Mouse (Mus musculus): ENCODE data around the gene Sgta. TPM values are rescaled to one million over a fixed set of nuclear protein-coding genes. Genes with fewer than 3 reads are reported as not detected.

Gene Sgta
- total and polyA plus RNA-seq, 2 experiments = 43.9 to 146 TPM

GRCm38 (mm10) chr10:81080008-81080655 is 20.2 kb upstream of the Sgta start:
- TF ChIP-seq POLR2A (IDR thresholded peaks at IDR 0.05; ENCODE audit: extremely low read depth, insufficient read depth, low read length) (no peak), CTCF (IDR thresholded peaks at IDR 0.05; ENCODE audit: low read depth, low read length) (no peak)
- Histone ChIP-seq H3K79me2 (ENCODE audit: control insufficient read depth, insufficient read depth, low read length) (no peaks in the 10 kb centered on the region), H3K36me3 (ENCODE audit: control insufficient read depth, insufficient read depth, low read length) (peaks cover 2% of the 10 kb centered on the region), H3K4me3 (ENCODE audit: insufficient read depth, low read depth, low read length) (no peak overlapping the region), H3K27me3 (ENCODE audit: control insufficient read depth, insufficient read depth, low read length) (no peaks in the 10 kb centered on the region), H3K4me1 (ENCODE audit: control insufficient read depth, insufficient read depth, low read length) (no peaks in the 10 kb centered on the region), H3K27ac (replicated peaks; ENCODE audit: insufficient read depth, low read depth, low read length) (no peak overlapping the region), H3K9ac (ENCODE audit: low read depth, low read length) (no peak overlapping the region)
- 94% methylated on average over 31 of the region's 31 CpGs for WGBS
- DNase-seq (ENCODE audit: extremely low read depth, low read depth, low spot score) = no peak

GRCm38 (mm10) chr10:81077916-81078315 is 17.9 kb upstream of the Sgta start:
- Histone ChIP-seq H3K36me3 (ENCODE audit: control insufficient read depth, insufficient read depth, low read length) (no peaks in the 10 kb centered on the region), H3K4me1 (ENCODE audit: control insufficient read depth, insufficient read depth, low read length) (no peaks in the 10 kb centered on the region), H3K79me2 (ENCODE audit: control insufficient read depth, insufficient read depth, low read length) (no peaks in the 10 kb centered on the region), H3K27ac (replicated peaks; ENCODE audit: insufficient read depth, low read depth, low read length) (no peak overlapping the region), H3K4me3 (ENCODE audit: insufficient read depth, low read depth, low read length) (no peak overlapping the region), H3K9ac (ENCODE audit: low read depth, low read length) (no peak overlapping the region), H3K27me3 (ENCODE audit: control insufficient read depth, insufficient read depth, low read length) (no peaks in the 10 kb centered on the region)
- no peak for DNase-seq (ENCODE audit: extremely low read depth, low read depth, low spot score)
- TF ChIP-seq CTCF (IDR thresholded peaks at IDR 0.05; ENCODE audit: low read depth, low read length) = no peak
- TF ChIP-seq POLR2A (IDR thresholded peaks at IDR 0.05; ENCODE audit: extremely low read depth, insufficient read depth, low read length) = no peak
- 93% methylated on average over 11 of the region's 11 CpGs for WGBS

GRCm38 (mm10) chr10:81076356-81076755 is 16.4 kb upstream of the Sgta start:
- TF ChIP-seq POLR2A (IDR thresholded peaks at IDR 0.05; ENCODE audit: extremely low read depth, insufficient read depth, low read length) (no peak), CTCF (IDR thresholded peaks at IDR 0.05; ENCODE audit: low read depth, low read length) (no peak)
- H3K27ac ChIP-seq (replicated peaks; ENCODE audit: insufficient read depth, low read depth, low read length) = no peak overlapping the region
- H3K4me1 ChIP-seq (ENCODE audit: control insufficient read depth, insufficient read depth, low read length) = no peaks in the 10 kb centered on the region
- no peaks in the 10 kb centered on the region for H3K79me2 ChIP-seq (ENCODE audit: control insufficient read depth, insufficient read depth, low read length)
- no peak for DNase-seq (ENCODE audit: extremely low read depth, low read depth, low spot score)
- no peaks in the 10 kb centered on the region for H3K27me3 ChIP-seq (ENCODE audit: control insufficient read depth, insufficient read depth, low read length)
- no peaks in the 10 kb centered on the region for H3K36me3 ChIP-seq (ENCODE audit: control insufficient read depth, insufficient read depth, low read length)
- WGBS = 71% methylated on average over 1 of the region's 1 CpGs
- no peak overlapping the region for H3K4me3 ChIP-seq (ENCODE audit: insufficient read depth, low read depth, low read length)
- H3K9ac ChIP-seq (ENCODE audit: low read depth, low read length) = no peak overlapping the region

- Histone ChIP-seq H3K4me3 (ENCODE audit: insufficient read depth, low read depth, low read length) (no peak overlapping the region), H3K27me3 (ENCODE audit: control insufficient read depth, insufficient read depth, low read length) (no peaks in the 10 kb centered on the region), H3K4me1 (ENCODE audit: control insufficient read depth, insufficient read depth, low read length) (no peaks in the 10 kb centered on the region), H3K27ac (replicated peaks; ENCODE audit: insufficient read depth, low read depth, low read length) (no peak overlapping the region), H3K36me3 (ENCODE audit: control insufficient read depth, insufficient read depth, low read length) (no peaks in the 10 kb centered on the region), H3K9ac (ENCODE audit: low read depth, low read length) (no peak overlapping the region), H3K79me2 (ENCODE audit: control insufficient read depth, insufficient read depth, low read length) (no peaks in the 10 kb centered on the region)
- TF ChIP-seq CTCF (IDR thresholded peaks at IDR 0.05; ENCODE audit: low read depth, low read length) (no peak), POLR2A (IDR thresholded peaks at IDR 0.05; ENCODE audit: extremely low read depth, insufficient read depth, low read length) (no peak)
- DNase-seq (ENCODE audit: extremely low read depth, low read depth, low spot score) = no peak
- 70% methylated on average over 8 of the region's 8 CpGs for WGBS
Observed at GRCm38 (mm10) chr10:81075734-81076133, 15.8 kb upstream of the Sgta start.

GRCm38 (mm10) chr10:81073464-81073863 is 13.5 kb upstream of the Sgta start:
- Histone ChIP-seq H3K36me3 (ENCODE audit: control insufficient read depth, insufficient read depth, low read length) (no peaks in the 10 kb centered on the region), H3K9ac (ENCODE audit: low read depth, low read length) (no peak overlapping the region), H3K4me1 (ENCODE audit: control insufficient read depth, insufficient read depth, low read length) (peaks cover 2% of the 10 kb centered on the region), H3K27me3 (ENCODE audit: control insufficient read depth, insufficient read depth, low read length) (no peaks in the 10 kb centered on the region), H3K79me2 (ENCODE audit: control insufficient read depth, insufficient read depth, low read length) (no peaks in the 10 kb centered on the region), H3K4me3 (ENCODE audit: insufficient read depth, low read depth, low read length) (no peak overlapping the region), H3K27ac (replicated peaks; ENCODE audit: insufficient read depth, low read depth, low read length) (no peak overlapping the region)
- WGBS = 74% methylated on average over 7 of the region's 7 CpGs
- no peak for DNase-seq (ENCODE audit: extremely low read depth, low read depth, low spot score)
- TF ChIP-seq CTCF (IDR thresholded peaks at IDR 0.05; ENCODE audit: low read depth, low read length) (peak; percentile 71), POLR2A (IDR thresholded peaks at IDR 0.05; ENCODE audit: extremely low read depth, insufficient read depth, low read length) (no peak)

- whole genome bisulfite sequencing = 93% methylated on average over 8 of the region's 8 CpGs
- Histone ChIP-seq H3K9ac (ENCODE audit: low read depth, low read length) (no peak overlapping the region), H3K36me3 (ENCODE audit: control insufficient read depth, insufficient read depth, low read length) (no peaks in the 10 kb centered on the region), H3K79me2 (ENCODE audit: control insufficient read depth, insufficient read depth, low read length) (no peaks in the 10 kb centered on the region), H3K4me3 (ENCODE audit: insufficient read depth, low read depth, low read length) (no peak overlapping the region), H3K27ac (replicated peaks; ENCODE audit: insufficient read depth, low read depth, low read length) (no peak overlapping the region), H3K4me1 (ENCODE audit: control insufficient read depth, insufficient read depth, low read length) (peaks cover 2% of the 10 kb centered on the region), H3K27me3 (ENCODE audit: control insufficient read depth, insufficient read depth, low read length) (no peaks in the 10 kb centered on the region)
- TF ChIP-seq CTCF (IDR thresholded peaks at IDR 0.05; ENCODE audit: low read depth, low read length) = no peak
- TF ChIP-seq POLR2A (IDR thresholded peaks at IDR 0.05; ENCODE audit: extremely low read depth, insufficient read depth, low read length) = no peak
- DNase-seq (ENCODE audit: extremely low read depth, low read depth, low spot score) = no peak
Observed at GRCm38 (mm10) chr10:81072290-81072689, 12.3 kb upstream of the Sgta start.
